Mouse (Mus musculus) A20 (cell line): ENCODE measurements around the gene Prr29.
"Not testable (repeated sequence)": the region's sequence is repeated elsewhere in the genome, so short reads cannot be mapped to it uniquely, and the experiment has no call there.

ENCODE experiments used
- DNase-seq: peaks from one replicate; pipeline ENCODE4 v3.0.0-alpha.2; 2011; ENCODE audit warnings: low read depth, low spot score

Gene Prr29

DNA sequence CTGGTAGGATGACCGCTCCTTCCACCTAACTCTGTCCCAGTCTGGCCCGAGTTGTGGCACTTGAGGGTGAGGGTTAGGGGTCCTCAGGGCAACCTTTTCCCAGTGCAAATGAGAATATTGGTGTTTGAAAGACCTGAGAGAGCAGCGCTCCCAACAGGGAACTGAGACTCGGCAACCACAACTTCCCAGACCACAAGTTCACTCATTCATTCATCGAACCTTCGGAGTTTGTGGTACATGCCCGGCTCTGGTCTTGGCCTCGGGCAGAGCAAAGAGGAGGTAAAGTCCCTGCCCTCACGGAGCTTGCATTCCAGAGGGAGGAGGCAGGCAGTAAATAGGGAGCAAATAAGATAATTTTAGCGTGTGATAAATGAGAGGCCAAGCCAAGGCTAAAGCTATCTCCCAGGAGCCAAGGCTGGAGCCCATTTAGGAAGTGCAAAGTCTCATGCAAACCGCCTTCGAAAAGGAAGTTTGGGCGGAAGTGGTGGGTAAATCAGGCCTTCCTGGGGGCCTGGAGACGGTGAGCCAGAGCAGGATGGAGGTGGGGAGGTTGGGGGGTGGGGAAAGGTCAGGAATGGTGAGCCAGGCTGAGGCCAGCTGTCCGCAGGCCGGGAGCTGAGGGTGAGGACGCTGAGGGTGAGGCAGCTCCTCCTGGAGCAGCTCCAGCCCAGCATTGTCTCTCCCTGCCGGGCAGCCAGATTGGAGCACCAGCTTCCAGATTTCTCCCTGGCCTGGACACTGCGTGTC, 9.7 kb upstream of the Prr29 start:
- no peak for DNase-seq

DNA sequence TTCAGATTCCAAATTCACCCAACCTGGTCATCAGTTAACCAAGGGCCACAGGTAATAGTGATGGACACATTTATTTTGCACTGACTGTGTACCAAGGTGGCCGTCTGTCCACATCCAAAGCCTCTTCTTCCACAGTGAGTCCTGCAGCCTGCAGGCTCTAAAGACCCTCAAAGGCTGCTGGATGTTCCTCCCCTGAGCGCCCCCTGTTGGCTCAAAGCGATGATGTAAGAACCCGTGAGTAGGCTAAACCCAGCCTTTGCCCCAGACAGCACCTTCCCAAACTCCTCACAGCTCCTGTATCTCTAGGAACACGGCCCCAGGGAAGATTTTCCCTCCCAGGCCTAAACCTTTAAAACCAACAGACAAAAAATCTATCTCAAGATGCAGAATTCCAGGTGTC, 5.9 kb upstream of the Prr29 start:
- DNase-seq, result peak; percentile 58

- DNase-seq, result no peak
These were observed 560 bp upstream of the Prr29 start for GRCm38 (mm10) chr11:106364712-106365111.

- peak; percentile 66 for DNase-seq
These were observed 1.0 kb downstream of the Prr29 start for GRCm38 (mm10) chr11:106366316-106366715.

DNA sequence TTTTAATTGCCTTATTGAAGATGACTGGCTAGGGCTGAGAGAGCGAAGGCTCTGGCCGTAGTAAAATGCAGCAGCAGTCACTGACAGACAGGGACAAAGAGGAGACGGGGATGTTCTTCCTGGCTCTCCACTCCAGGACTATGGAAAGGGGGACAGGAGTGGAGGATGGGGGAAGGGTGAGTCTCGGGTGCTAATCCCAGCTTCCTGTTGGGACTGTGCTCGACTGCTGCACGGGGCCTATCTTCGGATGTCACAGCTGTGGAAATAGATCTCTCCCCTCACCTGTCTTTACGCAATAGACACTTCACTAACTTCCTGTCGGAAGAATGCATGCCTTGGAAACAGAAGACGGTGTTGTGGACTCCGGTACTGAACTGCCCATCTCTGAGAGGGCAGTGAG, 8.7 kb downstream of the Prr29 start:
- no peak for DNase-seq

DNA sequence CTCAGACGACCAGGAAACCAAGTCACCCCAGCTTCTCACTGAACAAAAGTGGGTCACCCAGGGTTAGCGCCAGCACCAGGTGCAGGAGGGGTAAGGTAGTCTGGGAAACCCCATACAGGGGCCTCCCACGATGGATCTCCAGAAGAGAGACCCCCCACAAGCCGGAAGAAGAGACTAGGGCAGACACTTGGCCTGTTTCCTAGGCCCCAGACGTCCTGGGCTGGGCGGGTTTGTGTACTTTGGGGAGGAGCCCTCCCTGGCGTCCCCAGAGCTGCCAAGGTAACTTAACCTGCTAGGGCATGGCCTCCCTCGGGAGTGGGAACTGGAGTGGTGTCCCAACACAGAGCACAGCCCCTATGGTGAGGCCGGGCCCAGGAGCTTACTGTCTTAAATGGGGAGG, 9.3 kb downstream of the Prr29 start:
- no peak for DNase-seq

- no peak for DNase-seq
These were observed 9.7 kb downstream of the Prr29 start for GRCm38 (mm10) chr11:106374979-106375378.

- DNase-seq, result no peak
These were observed 15.7 kb downstream of the Prr29 start for GRCm38 (mm10) chr11:106381011-106381410.

GRCm38 (mm10) chr11:106381883-106382282, 16.6 kb downstream of the Prr29 start:
- DNase-seq, result no peak

- DNase-seq, result no peak
These were observed 17.2 kb downstream of the Prr29 start for GRCm38 (mm10) chr11:106382424-106382823.

GRCm38 (mm10) chr11:106383051-106383790, 17.9 kb downstream of the Prr29 start:
- no peak for DNase-seq

- no peak for DNase-seq
These were observed 21.1 kb downstream of the Prr29 start for GRCm38 (mm10) chr11:106386409-106386808.

DNA sequence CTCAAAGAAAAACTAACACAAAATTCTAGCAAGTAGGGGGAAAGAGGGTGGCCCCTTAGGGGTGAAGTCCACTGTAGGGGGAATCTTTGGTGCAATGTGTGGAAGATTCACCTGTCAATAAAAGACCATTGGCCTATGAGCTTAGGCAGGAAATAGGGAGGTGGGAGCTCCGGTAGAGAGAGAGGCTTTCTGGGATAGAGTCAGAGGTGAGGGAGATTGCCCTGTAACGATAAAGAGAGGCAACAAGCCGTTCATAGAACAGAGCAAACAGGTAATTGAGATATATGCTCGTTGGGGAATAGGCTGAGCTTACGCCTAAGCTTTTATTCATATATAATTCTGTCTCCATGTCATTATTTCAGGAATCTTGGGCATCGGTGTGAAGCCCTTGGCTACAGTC, 21.7 kb downstream of the Prr29 start:
- DNase-seq, result peak; percentile 83

DNA sequence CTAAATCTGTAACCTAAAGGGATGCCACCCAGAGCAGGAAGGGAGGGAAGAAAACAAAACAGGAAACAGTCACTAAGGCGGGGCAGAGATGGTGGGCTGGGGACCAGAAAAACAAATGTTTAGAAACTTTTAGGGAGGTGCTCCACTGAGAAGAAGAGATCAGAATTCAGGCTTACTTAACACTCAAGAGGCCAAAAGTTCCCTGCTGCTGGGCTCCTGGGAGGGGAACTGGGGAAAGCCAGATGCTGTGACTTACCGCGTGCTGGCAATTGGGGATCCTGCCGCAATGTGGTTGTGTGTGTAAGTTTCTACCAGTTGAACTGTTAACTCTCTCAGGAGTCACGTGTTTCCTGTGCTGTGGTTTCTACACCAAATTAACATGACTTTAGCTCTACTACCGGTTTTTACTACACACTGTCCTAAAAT, 22.5 kb downstream of the Prr29 start, which contains the start of gene Icam2:
Gene Icam2, minus strand, starts transcription at position 285 of the 426 bp plus-strand sequence.
- peak; percentile 86 for DNase-seq

GRCm38 (mm10) chr11:106389611-106390010, 24.3 kb downstream of the Prr29 start:
- DNase-seq, result no peak

GRCm38 (mm10) chr11:106390757-106391156, 25.5 kb downstream of the Prr29 start:
- no peak for DNase-seq

GRCm38 (mm10) chr11:106391546-106392188, 26.4 kb downstream of the Prr29 start:
- DNase-seq, result peak; percentile 80

DNA sequence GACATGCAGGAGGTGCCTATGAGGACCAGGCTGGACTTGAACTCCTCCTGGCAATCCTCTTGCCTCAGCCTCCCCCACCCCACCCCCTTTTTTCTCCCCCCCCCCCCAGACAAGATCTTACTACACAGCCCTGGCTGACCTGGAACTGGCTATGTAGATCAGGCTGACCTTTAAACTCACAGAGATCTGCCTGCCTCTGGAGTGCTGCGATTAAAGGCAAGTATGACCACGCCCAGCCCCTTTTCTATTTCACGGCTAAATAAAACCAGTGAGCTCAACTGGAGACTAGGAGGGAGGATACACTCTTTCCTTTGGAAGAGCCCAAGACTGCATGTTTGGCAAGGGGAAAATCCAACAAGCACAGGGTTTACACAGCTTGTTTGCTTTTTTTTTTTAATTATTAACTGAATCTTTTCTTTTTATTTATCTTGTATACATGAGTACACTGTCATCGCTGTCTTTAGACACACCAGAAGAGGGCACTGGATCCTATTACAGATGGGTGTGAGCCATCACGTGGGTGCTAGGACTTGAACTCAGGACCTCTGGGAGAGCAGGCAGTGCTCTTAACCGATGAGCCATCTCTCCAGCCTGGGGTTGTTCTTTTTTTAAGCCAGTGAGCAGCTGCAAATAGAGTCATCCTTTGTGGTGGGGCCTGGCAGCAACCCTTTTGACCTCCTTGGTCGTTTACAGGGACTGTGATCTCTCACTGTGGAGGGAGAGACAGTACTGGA, 27.5 kb downstream of the Prr29 start:
- no peak for DNase-seq

DNA sequence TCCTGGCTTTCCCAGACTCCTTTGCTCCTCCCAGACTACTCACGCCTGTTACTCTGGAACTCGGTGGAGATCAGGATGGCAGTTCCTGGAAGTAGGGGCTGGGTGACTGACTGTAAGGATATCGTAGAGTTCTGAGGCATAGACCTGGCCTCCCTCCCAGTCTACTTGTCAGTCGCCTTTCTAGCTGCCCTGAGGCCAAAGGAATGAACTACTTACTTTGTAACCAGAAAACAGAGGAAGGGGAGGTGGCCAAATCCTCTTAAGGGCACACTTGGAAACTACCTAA, 28.0 kb downstream of the Prr29 start:
- DNase-seq, result no peak

- DNase-seq, result not testable (repeated sequence)
These were observed 28.8 kb downstream of the Prr29 start for GRCm38 (mm10) chr11:106394055-106394454.

DNA sequence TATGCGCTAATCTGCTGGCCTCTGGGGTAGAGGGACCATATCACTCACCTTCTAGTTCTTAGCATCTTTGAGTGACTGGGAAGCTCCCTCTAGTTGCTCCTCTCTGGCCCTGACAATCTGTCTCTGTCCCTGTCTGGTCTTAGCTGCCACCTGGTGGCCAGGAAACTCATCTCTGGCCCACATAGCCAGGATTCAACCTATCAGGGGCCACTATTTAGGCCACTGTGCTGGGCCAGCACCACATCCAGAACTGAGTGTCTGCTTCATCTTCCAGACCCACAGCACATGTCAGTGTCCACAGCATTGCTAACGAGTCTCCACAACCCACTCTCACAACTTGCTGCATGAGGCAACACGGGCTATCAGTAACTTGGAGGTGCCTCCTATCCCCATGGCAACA, 32.4 kb downstream of the Prr29 start:
- peak; percentile 55 for DNase-seq

DNA sequence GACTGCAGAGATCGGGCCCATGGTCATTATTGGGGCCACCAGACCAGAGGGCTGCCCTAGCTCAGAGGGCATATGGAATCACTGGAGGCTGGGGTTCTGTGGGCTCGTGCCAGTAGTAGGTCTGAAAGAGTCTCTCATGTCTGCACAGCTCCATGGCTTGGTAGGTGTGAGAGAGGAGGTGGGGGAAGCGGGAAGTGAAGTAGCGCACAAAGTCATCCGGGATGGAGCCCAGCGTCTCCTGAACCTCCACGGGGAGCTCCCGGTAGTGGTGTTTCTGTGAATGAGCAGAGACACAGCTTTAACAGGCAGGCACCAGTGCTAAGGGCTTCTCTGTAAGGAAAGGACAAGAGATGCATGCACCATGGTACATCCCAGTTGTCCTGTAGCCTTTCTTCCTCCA, 33.2 kb downstream of the Prr29 start:
- DNase-seq, result no peak
